Comparison of ENCODE assay signal across 9 mouse cellular contexts in genomic region chr3:116748391-116749170, GRCm38 (mm10). TPM values are rescaled to one million over a fixed set of nuclear protein-coding genes. Genes with fewer than 3 reads are reported as not detected.
DNase-seq lines count a peak whose midpoint lies in the region; ATAC-seq and TF ChIP-seq lines count a peak whose summit lies in the region.
"Had no signal": no experiment of that assay in that cellular context is flagged by ENCODE, and none has a peak within 500 bp of the region (broad histone marks: within the 10 kb centered on the region; RNA-seq: fewer than 3 reads in every experiment).

No protein-coding gene starts in this region.

- WGBS in hindbrain, embryonic 10.5 days = 58% methylated on average over 8 of the region's 8 CpGs
- 55% methylated on average over 8 of the region's 8 CpGs for WGBS in hindbrain, embryonic 16.5 days
- 60% methylated on average over 8 of the region's 8 CpGs for WGBS in hindbrain, embryonic 12.5 days
- WGBS in liver, adult 2 months = 64% methylated on average over 8 of the region's 8 CpGs
- 53% methylated on average over 8 of the region's 8 CpGs for WGBS in neural tube, embryonic 11.5 days

- peak; percentile 55 for DNase-seq in hindbrain, embryonic 10.5 days (ENCODE audit: low spot score)
- DNase-seq in MEL (ENCODE audit: low read depth, low spot score) = peak; percentile 74
- DNase-seq in embryo, embryonic 11 days = peak; percentile 56
- no peak for DNase-seq in liver, adult 2 months (ENCODE audit: extremely low read depth, low read depth, low spot score)
- peak; percentile 50 for DNase-seq in neural tube, embryonic 11.5 days (ENCODE audit: low spot score)
- DNase-seq in gastrocnemius, postnatal 4 days (ENCODE audit: low spot score in 2 of 2) = no peak

- TF ChIP-seq POLR2A in MEL (IDR thresholded peaks at IDR 0.05; ENCODE audit: control insufficient read depth in 1 of 2, insufficient read depth in 1 of 2, low read depth in 1 of 2, low read length in 2 of 2, poor library complexity in 1 of 2) = no peak
- TF ChIP-seq POLR2A in liver, adult 2 months (IDR thresholded peaks at IDR 0.05; ENCODE audit: extremely low read depth, insufficient read depth, low read length) = no peak

- H3K27me3 ChIP-seq in hindbrain, embryonic 10.5 days (ENCODE audit: insufficient read depth, poor library complexity, severe bottlenecking) = no peaks in the 10 kb centered on the region
- H3K27me3 ChIP-seq in hindbrain, embryonic 16.5 days (replicated peaks; ENCODE audit: control insufficient read depth, insufficient read depth, low read length) = no peaks in the 10 kb centered on the region
- no peaks in the 10 kb centered on the region for H3K27me3 ChIP-seq in MEL (ENCODE audit: control insufficient read depth in 1 of 2, insufficient read depth in 2 of 2, low read length in 2 of 2)
- no peaks in the 10 kb centered on the region for H3K27me3 ChIP-seq in hindbrain, embryonic 12.5 days
- no peaks in the 10 kb centered on the region for H3K27me3 ChIP-seq in liver, adult 2 months (ENCODE audit: control insufficient read depth, insufficient read depth, low read length)
- H3K27me3 ChIP-seq in neural tube, embryonic 11.5 days (ENCODE audit: control insufficient read depth, insufficient read depth, low read length) = no peaks in the 10 kb centered on the region
- H3K27me3 ChIP-seq: embryonic facial prominence, embryonic 15.5 days had no signal

- TF ChIP-seq CTCF in MEL (IDR thresholded peaks at IDR 0.05 in 2 of 3, conservative IDR thresholded peaks at IDR 0.05 in 1 of 3; ENCODE audit: control insufficient read depth in 1 of 3, insufficient read depth in 1 of 3, low read depth in 2 of 3, low read length in 3 of 3, poor library complexity in 1 of 3, severe bottlenecking in 1 of 3) = peak; percentile 68 to 84 (median 78); a peak in 5 of 6 replicates
- TF ChIP-seq CTCF in liver, adult 2 months (IDR thresholded peaks at IDR 0.05; ENCODE audit: low read depth, low read length) = peak; percentile 59

- H3K9me3 ChIP-seq in hindbrain, embryonic 10.5 days = no peaks in the 10 kb centered on the region
- H3K9me3 ChIP-seq in hindbrain, embryonic 16.5 days (ENCODE audit: control insufficient read depth, low read length) = no peaks in the 10 kb centered on the region
- H3K9me3 ChIP-seq in MEL (replicated peaks; ENCODE audit: insufficient read depth, low read length) = no peaks in the 10 kb centered on the region
- no peaks in the 10 kb centered on the region for H3K9me3 ChIP-seq in hindbrain, embryonic 12.5 days (replicated peaks)
- no peaks in the 10 kb centered on the region for H3K9me3 ChIP-seq in neural tube, embryonic 11.5 days (ENCODE audit: control insufficient read depth, low read length)
- H3K9me3 ChIP-seq: embryonic facial prominence, embryonic 15.5 days had no signal

- no peak overlapping the region for H3K4me2 ChIP-seq in hindbrain, embryonic 16.5 days (ENCODE audit: low read length)
- no peak overlapping the region for H3K4me2 ChIP-seq in hindbrain, embryonic 12.5 days (replicated peaks)
- H3K4me2 ChIP-seq in neural tube, embryonic 11.5 days (ENCODE audit: low read depth) = no peak overlapping the region
- H3K4me2 ChIP-seq: embryonic facial prominence, embryonic 15.5 days had no signal

- ATAC-seq in hindbrain, embryonic 16.5 days = no peak
- peak; percentile 32; the same call in 1 of the 2 replicates for ATAC-seq in hindbrain, embryonic 12.5 days (ENCODE audit: low FRiP score)
- peak; percentile 73 for ATAC-seq in neural tube, embryonic 11.5 days (ENCODE audit: insufficient read depth, low FRiP score, low TSS enrichment)

- TF ChIP-seq RAD21 in MEL (IDR thresholded peaks at IDR 0.05; ENCODE audit: low read depth, low read length) = peak; percentile 81

- no peak overlapping the region for H3K4me3 ChIP-seq in hindbrain, embryonic 10.5 days
- no peak overlapping the region for H3K4me3 ChIP-seq in hindbrain, embryonic 16.5 days (ENCODE audit: low read length)
- H3K4me3 ChIP-seq in MEL (ENCODE audit: control insufficient read depth in 1 of 2, insufficient read depth in 1 of 2, low read depth in 2 of 2, low read length in 2 of 2) = no peak overlapping the region
- H3K4me3 ChIP-seq in hindbrain, embryonic 12.5 days = no peak overlapping the region
- H3K4me3 ChIP-seq in liver, adult 2 months (ENCODE audit: insufficient read depth, low read depth, low read length) = no peak overlapping the region
- no peak overlapping the region for H3K4me3 ChIP-seq in neural tube, embryonic 11.5 days (ENCODE audit: low read depth, low read length)
- H3K4me3 ChIP-seq: embryonic facial prominence, embryonic 15.5 days had no signal

- H3K9ac ChIP-seq in hindbrain, embryonic 16.5 days (ENCODE audit: low read depth, low read length) = no peak overlapping the region
- H3K9ac ChIP-seq in MEL (ENCODE audit: control insufficient read depth, low read depth, low read length, poor library complexity, severe bottlenecking) = no peak overlapping the region
- H3K9ac ChIP-seq in hindbrain, embryonic 12.5 days = no peak overlapping the region
- no peak overlapping the region for H3K9ac ChIP-seq in liver, adult 2 months (ENCODE audit: low read depth, low read length)
- no peak overlapping the region for H3K9ac ChIP-seq in neural tube, embryonic 11.5 days (ENCODE audit: low read length)
- H3K9ac ChIP-seq: embryonic facial prominence, embryonic 15.5 days had no signal

- no peaks in the 10 kb centered on the region for H3K79me2 ChIP-seq in MEL (ENCODE audit: control insufficient read depth, insufficient read depth, low read length, poor library complexity)
- no peaks in the 10 kb centered on the region for H3K79me2 ChIP-seq in liver, adult 2 months (ENCODE audit: control insufficient read depth, insufficient read depth, low read length)

- TF ChIP-seq EP300 in MEL (IDR thresholded peaks at IDR 0.05; ENCODE audit: low read depth in 1 of 2, low read length in 2 of 2) = no peak

- peaks cover 26% of the 10 kb centered on the region for H3K36me3 ChIP-seq in hindbrain, embryonic 10.5 days
- peaks cover 12% of the 10 kb centered on the region for H3K36me3 ChIP-seq in hindbrain, embryonic 16.5 days (ENCODE audit: control insufficient read depth, insufficient read depth, low read length)
- no peaks in the 10 kb centered on the region for H3K36me3 ChIP-seq in MEL (ENCODE audit: control insufficient read depth in 1 of 2, insufficient read depth in 2 of 2, low read length in 2 of 2)
- H3K36me3 ChIP-seq in hindbrain, embryonic 12.5 days = peaks cover 11% of the 10 kb centered on the region
- peaks cover 20% of the 10 kb centered on the region for H3K36me3 ChIP-seq in liver, adult 2 months (ENCODE audit: control insufficient read depth, insufficient read depth, low read length)
- no peaks in the 10 kb centered on the region for H3K36me3 ChIP-seq in neural tube, embryonic 11.5 days (ENCODE audit: control insufficient read depth, insufficient read depth, low read length)

- no peaks in the 10 kb centered on the region for H3K4me1 ChIP-seq in hindbrain, embryonic 10.5 days (replicated peaks)
- H3K4me1 ChIP-seq in hindbrain, embryonic 16.5 days (ENCODE audit: control insufficient read depth, insufficient read depth, low read depth, low read length) = no peaks in the 10 kb centered on the region
- no peaks in the 10 kb centered on the region for H3K4me1 ChIP-seq in MEL (ENCODE audit: control insufficient read depth in 1 of 2, insufficient read depth in 2 of 2, low read length in 2 of 2)
- H3K4me1 ChIP-seq in hindbrain, embryonic 12.5 days = no peaks in the 10 kb centered on the region
- H3K4me1 ChIP-seq in liver, adult 2 months (ENCODE audit: control insufficient read depth, insufficient read depth, low read length) = peaks cover 2% of the 10 kb centered on the region; the same call in 1 of the 2 replicates
- no peaks in the 10 kb centered on the region for H3K4me1 ChIP-seq in neural tube, embryonic 11.5 days (ENCODE audit: control insufficient read depth, insufficient read depth, low read length)
- H3K4me1 ChIP-seq: embryonic facial prominence, embryonic 15.5 days had no signal

- H3K27ac ChIP-seq in hindbrain, embryonic 10.5 days = no peak overlapping the region
- no peak overlapping the region for H3K27ac ChIP-seq in hindbrain, embryonic 16.5 days (ENCODE audit: low read depth, low read length)
- H3K27ac ChIP-seq in MEL (ENCODE audit: control insufficient read depth, low read depth, low read length) = no peak overlapping the region
- H3K27ac ChIP-seq in hindbrain, embryonic 12.5 days = no peak overlapping the region
- H3K27ac ChIP-seq in liver, adult 2 months (replicated peaks; ENCODE audit: insufficient read depth, low read depth, low read length) = no peak overlapping the region
- no peak overlapping the region for H3K27ac ChIP-seq in neural tube, embryonic 11.5 days (ENCODE audit: low read depth, low read length)
- H3K27ac ChIP-seq: embryonic facial prominence, embryonic 15.5 days had no signal

TF ChIP-seq in MEL, 35 proteins besides CTCF, POLR2A, EP300 and RAD21 (continues in another document):
- TF ChIP-seq POLR2AphosphoS2 (IDR thresholded peaks at IDR 0.05; ENCODE audit: low read length) (no peak), ZC3H11A (IDR thresholded peaks at IDR 0.05; ENCODE audit: low read depth, low read length) (peak; percentile 79)

RNA-seq across cellular contexts. Expression of gene Slc35a3, which starts 36.0 kb away (rescaled TPM):
- 5.7 and 7.8 TPM in 2 replicates for polyA plus RNA-seq in hindbrain, embryonic 10.5 days (2016; fragmentation: Nextera tagmentation; extraction: Ambion mirVana)
- polyA plus RNA-seq in hindbrain, embryonic 16.5 days (2015; fragmentation: Nextera tagmentation; extraction: Ambion mirVana) = 7.3 and 8.1 TPM in 2 replicates
- 16.7 and 20.3 TPM in 2 replicates for total RNA-seq in MEL (2012; rRNA removed)
- polyA plus RNA-seq in MEL (2012; ENCODE audit: insufficient read depth in 1 of 2, insufficient read length in 2 of 2, low read depth in 1 of 2, low replicate concordance in 2 of 2, missing spikeins in 1 of 2) = 10 to 100 TPM in 1 of 2 experiments, not detected in 1; 19.2 TPM
- 9.3 and 10.7 TPM in 2 replicates for polyA plus RNA-seq in hindbrain, embryonic 12.5 days (2016; fragmentation: Nextera tagmentation; extraction: Ambion mirVana)
- total RNA-seq in liver, adult 2 months (2014; rRNA removed) = 36.4 and 42.3 TPM in 2 replicates
- 7.3 and 8.0 TPM in 2 replicates for polyA plus RNA-seq in liver, adult 2 months (2012; rRNA removed)
- polyA plus RNA-seq in neural tube, embryonic 11.5 days (2014; fragmentation: Nextera tagmentation; extraction: Ambion mirVana) = 8.8 and 8.9 TPM in 2 replicates
- total RNA-seq in gastrocnemius, postnatal 4 days (2021) = 10 to 100 TPM; 12.6 to 15.6 TPM

RNA-seq across cellular contexts. Expression of gene Agl, which starts 59.4 kb away (rescaled TPM):
- 9.6 and 10.7 TPM in 2 replicates for polyA plus RNA-seq in hindbrain, embryonic 10.5 days (2016; fragmentation: Nextera tagmentation; extraction: Ambion mirVana)
- 13.8 and 16.9 TPM in 2 replicates for polyA plus RNA-seq in hindbrain, embryonic 16.5 days (2015; fragmentation: Nextera tagmentation; extraction: Ambion mirVana)
- 4.6 and 5.6 TPM in 2 replicates for total RNA-seq in MEL (2012; rRNA removed)
- 10 to 100 TPM; 11.9 to 21.1 TPM for polyA plus RNA-seq in MEL (2012; ENCODE audit: insufficient read depth in 1 of 2, insufficient read length in 2 of 2, low read depth in 1 of 2, low replicate concordance in 2 of 2, missing spikeins in 1 of 2)
- polyA plus RNA-seq in hindbrain, embryonic 12.5 days (2016; fragmentation: Nextera tagmentation; extraction: Ambion mirVana) = 18.6 and 21.0 TPM in 2 replicates
- 33.7 and 38.5 TPM in 2 replicates for total RNA-seq in liver, adult 2 months (2014; rRNA removed)
- polyA plus RNA-seq in liver, adult 2 months (2012; rRNA removed) = 12.0 and 12.1 TPM in 2 replicates
- polyA plus RNA-seq in neural tube, embryonic 11.5 days (2014; fragmentation: Nextera tagmentation; extraction: Ambion mirVana) = 17.0 and 18.2 TPM in 2 replicates
- total RNA-seq in gastrocnemius, postnatal 4 days (2021) = 100 to 1,000 TPM; 272 to 307 TPM

Comparison
In these comparisons a context has a peak if more than half of its experiments do, and no peak if none do; other contexts are left out.
1. DNase-seq: peak in hindbrain, embryonic 10.5 days (single experiment), MEL (single experiment), embryo, embryonic 11 days (single experiment) and neural tube, embryonic 11.5 days (single experiment); none in liver, adult 2 months (single experiment) and gastrocnemius, postnatal 4 days (0 of 2).